Mouse (Mus musculus) heart, embryonic 13.5 days (tissue): Measurements from ENCODE around the gene Ccdc159. TPM values are rescaled to one million over a fixed set of nuclear protein-coding genes. Genes with fewer than 3 reads are reported as not detected.
A peak's percentile ranks its signal among the peaks of the same experiment; 100 is the strongest.

Experiments used
- ATAC-seq: fragments of 200-750 bp; cut with Nextera tagmentation; 2 replicates; pipeline ENCODE4 v1.8.0; 2017; ENCODE audit warnings: moderate TSS enrichment; ENCODE audit not compliant: insufficient number of reproducible peaks, low FRiP score, low TSS enrichment; ENCODE audit errors: extremely low read depth
- H3K27ac ChIP-seq: fragments of 300-500 bp; sonication (generic); replicated peaks from 2 replicates; pipeline ENCODE4 v1.5.1; 2015; ENCODE audit warnings: moderate library complexity, mild to moderate bottlenecking, inconsistent platforms
- H3K27me3 ChIP-seq: fragments of 300-500 bp; sonication (generic); replicated peaks from 2 replicates; pipeline ENCODE4 v1.6.1; 2015; ENCODE audit warnings: mild to moderate bottlenecking, inconsistent platforms
- H3K36me3 ChIP-seq: fragments of 300-500 bp; sonication (generic); 2 replicates; pipeline ENCODE4 v1.6.1; 2015; ENCODE audit warnings: mild to moderate bottlenecking, inconsistent platforms
- H3K4me1 ChIP-seq: fragments of 300-500 bp; sonication (generic); 2 replicates; pipeline ENCODE4 v1.6.1; 2015; ENCODE audit warnings: inconsistent platforms
- H3K4me2 ChIP-seq: fragments of 300-500 bp; sonication (generic); 2 replicates; pipeline ENCODE4 v1.6.1; 2015; ENCODE audit warnings: inconsistent platforms, mild to moderate bottlenecking, moderate library complexity
- H3K4me3 ChIP-seq: fragments of 300-500 bp; sonication (generic); 2 replicates; pipeline ENCODE4 v1.5.1; 2015; ENCODE audit warnings: moderate library complexity, mild to moderate bottlenecking, inconsistent platforms
- H3K9ac ChIP-seq: fragments of 300-500 bp; sonication (generic); 2 replicates; pipeline ENCODE4 v1.6.1; 2015; ENCODE audit warnings: inconsistent platforms, mild to moderate bottlenecking, moderate library complexity
- H3K9me3 ChIP-seq: fragments of 300-500 bp; sonication (generic); 2 replicates; pipeline ENCODE4 v1.6.1; 2016; ENCODE audit warnings: inconsistent platforms
- WGBS: fragments of 180-500 bp; shearing (Covaris S2); methylation state at CpG from one replicate; pipeline ENCODE4 v1.1.7; 2015; ENCODE audit warnings: mixed read lengths; 5-methylcytosine and 5-hydroxymethylcytosine counted together
- polyA plus RNA-seq: library from polyadenylated mRNA; unstranded; fragments of >200 nt; fragmentation: Nextera tagmentation; extraction: Ambion mirVana; gene quantifications from 2 replicates; pipeline ENCODE4 v1.2.1, GENCODE M21; 2015

Ccdc159 gene
- polyA plus RNA-seq, 1 experiment from 2014 or later = 2.6 TPM

GRCm38 (mm10) chr9:21923036-21923435 is 4.2 kb upstream of the Ccdc159 start:
- Histone ChIP-seq H3K27ac (peak overlapping the region; percentile 92), H3K4me1 (peaks cover 46% of the 10 kb centered on the region), H3K4me2 (no peak overlapping the region), H3K36me3 (peaks cover 9% of the 10 kb centered on the region), H3K9me3 (no peaks in the 10 kb centered on the region), H3K27me3 (no peaks in the 10 kb centered on the region), H3K9ac (no peak overlapping the region), H3K4me3 (no peak overlapping the region)
- WGBS = 90% methylated on average over 4 of the region's 4 CpGs
- ATAC-seq = no peak

- H3K36me3 ChIP-seq = peaks cover 9% of the 10 kb centered on the region
- peaks cover 42% of the 10 kb centered on the region for H3K4me1 ChIP-seq
- WGBS = 26% methylated on average over 3 of the region's 3 CpGs
- no peaks in the 10 kb centered on the region for H3K27me3 ChIP-seq
- no peak overlapping the region for H3K4me3 ChIP-seq
- no peak overlapping the region for H3K4me2 ChIP-seq
- no peak overlapping the region for H3K9ac ChIP-seq
- no peaks in the 10 kb centered on the region for H3K9me3 ChIP-seq
- H3K27ac ChIP-seq = peak overlapping the region; percentile 92
- no peak for ATAC-seq
Observed at GRCm38 (mm10) chr9:21923490-21924098, 3.7 kb upstream of the Ccdc159 start.

- H3K27me3 ChIP-seq = no peaks in the 10 kb centered on the region
- H3K4me2 ChIP-seq = peak overlapping the region; percentile 16; the same call in 1 of the 2 replicates
- H3K9ac ChIP-seq = no peak overlapping the region
- peaks cover 37% of the 10 kb centered on the region for H3K4me1 ChIP-seq
- H3K27ac ChIP-seq = peak overlapping the region; percentile 92
- ATAC-seq = peak; percentile 71; the same call in 1 of the 2 replicates
- H3K9me3 ChIP-seq = no peaks in the 10 kb centered on the region
- H3K4me3 ChIP-seq = no peak overlapping the region
- WGBS = 21% methylated on average over 6 of the region's 6 CpGs
- peaks cover 9% of the 10 kb centered on the region for H3K36me3 ChIP-seq
Observed at GRCm38 (mm10) chr9:21924099-21924493, 3.2 kb upstream of the Ccdc159 start.

GRCm38 (mm10) chr9:21925034-21925433 is 2.2 kb upstream of the Ccdc159 start:
- Histone ChIP-seq H3K4me1 (peaks cover 37% of the 10 kb centered on the region), H3K36me3 (peaks cover 9% of the 10 kb centered on the region), H3K9me3 (no peaks in the 10 kb centered on the region), H3K9ac (no peak overlapping the region), H3K27ac (no peak overlapping the region), H3K4me2 (no peak overlapping the region), H3K27me3 (no peaks in the 10 kb centered on the region), H3K4me3 (no peak overlapping the region)
- no peak for ATAC-seq
- 87% methylated on average over 3 of the region's 3 CpGs for WGBS

- Histone ChIP-seq H3K9ac (no peak overlapping the region), H3K27me3 (no peaks in the 10 kb centered on the region), H3K4me2 (no peak overlapping the region), H3K4me3 (no peak overlapping the region), H3K36me3 (peaks cover 9% of the 10 kb centered on the region), H3K27ac (no peak overlapping the region), H3K9me3 (no peaks in the 10 kb centered on the region), H3K4me1 (peaks cover 37% of the 10 kb centered on the region)
- WGBS = 94% methylated on average over 1 of the region's 1 CpGs
- no peak for ATAC-seq
Observed at GRCm38 (mm10) chr9:21925506-21925905, 1.8 kb upstream of the Ccdc159 start.

GRCm38 (mm10) chr9:21926155-21926554 is 1.1 kb upstream of the Ccdc159 start:
- H3K27ac ChIP-seq = peak overlapping the region; percentile 74
- no peak for ATAC-seq
- WGBS = 67% methylated on average over 6 of the region's 6 CpGs
- H3K4me1 ChIP-seq = peaks cover 37% of the 10 kb centered on the region
- peaks cover 9% of the 10 kb centered on the region for H3K36me3 ChIP-seq
- H3K9ac ChIP-seq = peak overlapping the region; percentile 87
- peak overlapping the region; percentile 71 for H3K4me2 ChIP-seq
- no peaks in the 10 kb centered on the region for H3K9me3 ChIP-seq
- peak overlapping the region; percentile 60 for H3K4me3 ChIP-seq
- no peaks in the 10 kb centered on the region for H3K27me3 ChIP-seq

GRCm38 (mm10) chr9:21926784-21927183 is 487 bp upstream of the Ccdc159 start:
- ATAC-seq = no peak
- H3K27ac ChIP-seq = peak overlapping the region; percentile 74
- peak overlapping the region; percentile 87 for H3K9ac ChIP-seq
- no peaks in the 10 kb centered on the region for H3K9me3 ChIP-seq
- H3K4me2 ChIP-seq = peak overlapping the region; percentile 71
- peaks cover 7% of the 10 kb centered on the region for H3K36me3 ChIP-seq
- 1% methylated on average over 6 of the region's 6 CpGs for WGBS
- no peaks in the 10 kb centered on the region for H3K27me3 ChIP-seq
- H3K4me1 ChIP-seq = peaks cover 37% of the 10 kb centered on the region
- peak overlapping the region; percentile 60 for H3K4me3 ChIP-seq

GRCm38 (mm10) chr9:21929208-21929607 is 1.9 kb downstream of the Ccdc159 start:
- peaks cover 7% of the 10 kb centered on the region for H3K36me3 ChIP-seq
- H3K4me3 ChIP-seq = no peak overlapping the region
- ATAC-seq = no peak
- H3K4me2 ChIP-seq = no peak overlapping the region
- WGBS = 72% methylated on average over 3 of the region's 3 CpGs
- no peak overlapping the region for H3K27ac ChIP-seq
- H3K27me3 ChIP-seq = 0 out of 2 replicates have a peak, but pooled peaks cover 1% of the 10 kb centered on the region
- H3K4me1 ChIP-seq = peaks cover 25% of the 10 kb centered on the region
- H3K9me3 ChIP-seq = no peaks in the 10 kb centered on the region
- no peak overlapping the region for H3K9ac ChIP-seq

- Histone ChIP-seq H3K9me3 (no peaks in the 10 kb centered on the region), H3K4me2 (no peak overlapping the region), H3K9ac (no peak overlapping the region), H3K4me3 (no peak overlapping the region), H3K36me3 (no peaks in the 10 kb centered on the region), H3K27ac (no peak overlapping the region), H3K27me3 (peaks cover 4% of the 10 kb centered on the region; the same call in 1 of the 2 replicates), H3K4me1 (peaks cover 11% of the 10 kb centered on the region)
- ATAC-seq = no peak
- 63% methylated on average over 2 of the region's 2 CpGs for WGBS
Observed at GRCm38 (mm10) chr9:21932006-21932405, 4.7 kb downstream of the Ccdc159 start.

GRCm38 (mm10) chr9:21932445-21933137 is 5.3 kb downstream of the Ccdc159 start:
- H3K27me3 ChIP-seq = peaks cover 4% of the 10 kb centered on the region; the same call in 1 of the 2 replicates
- no peaks in the 10 kb centered on the region for H3K9me3 ChIP-seq
- peaks cover 13% of the 10 kb centered on the region for H3K4me1 ChIP-seq
- no peak overlapping the region for H3K9ac ChIP-seq
- WGBS = 65% methylated on average over 12 of the region's 12 CpGs
- no peaks in the 10 kb centered on the region for H3K36me3 ChIP-seq
- H3K4me3 ChIP-seq = no peak overlapping the region
- H3K4me2 ChIP-seq = no peak overlapping the region
- no peak for ATAC-seq
- no peak overlapping the region for H3K27ac ChIP-seq

GRCm38 (mm10) chr9:21934021-21934420 is 6.8 kb downstream of the Ccdc159 start:
- H3K4me1 ChIP-seq = peaks cover 9% of the 10 kb centered on the region
- no peak overlapping the region for H3K9ac ChIP-seq
- WGBS = 78% methylated on average over 12 of the region's 12 CpGs
- no peak overlapping the region for H3K4me2 ChIP-seq
- no peak overlapping the region for H3K27ac ChIP-seq
- no peak for ATAC-seq
- no peaks in the 10 kb centered on the region for H3K36me3 ChIP-seq
- H3K9me3 ChIP-seq = no peaks in the 10 kb centered on the region
- H3K4me3 ChIP-seq = no peak overlapping the region
- peaks cover 4% of the 10 kb centered on the region; the same call in 1 of the 2 replicates for H3K27me3 ChIP-seq
